Mouse (Mus musculus): Measurements from ENCODE around the gene Catip. TPM values are rescaled to one million over a fixed set of nuclear protein-coding genes. Genes with fewer than 3 reads are reported as not detected.
"Not testable (repeated sequence)": the region's sequence is repeated elsewhere in the genome, so short reads cannot be mapped to it uniquely, and the experiment has no call there.

The Catip gene
- polyA plus RNA-seq, 1 experiment from 2014 or later: 0.63 TPM

DNA sequence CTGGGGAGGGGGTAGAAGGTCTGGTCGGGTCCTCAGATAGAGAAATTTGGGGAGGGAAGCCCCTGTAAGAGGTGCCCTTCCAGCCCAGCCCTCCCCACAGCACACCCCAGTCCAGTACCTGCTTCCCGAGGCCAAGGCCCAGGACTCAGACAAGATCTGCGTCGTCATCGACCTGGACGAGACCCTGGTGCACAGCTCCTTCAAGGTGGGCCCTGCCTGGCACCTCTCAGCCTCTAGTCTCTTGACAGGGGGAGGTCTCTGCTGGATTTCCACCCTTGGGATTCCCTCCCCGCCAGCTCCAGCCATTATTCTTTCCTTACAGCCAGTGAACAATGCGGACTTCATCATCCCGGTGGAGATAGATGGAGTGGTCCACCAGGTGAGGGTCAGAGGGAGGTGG lies 31.8 kb downstream of the Catip start:
- Histone ChIP-seq H3K4me1 (ENCODE audit: insufficient read depth) (peaks cover 12% of the 10 kb centered on the region), H3K4me2 (peak overlapping the region; percentile 98), H3K9ac (no peak overlapping the region)

GRCm38 (mm10) chr1:74394311-74394710 lies 32.4 kb downstream of the Catip start:
- DNase-seq: no peak
- TF ChIP-seq CTCF (IDR thresholded peaks at IDR 0.05; ENCODE audit: low read depth): no peak
- no peaks in the 10 kb centered on the region for H3K9me3 ChIP-seq (ENCODE audit: low read depth, low read length)
- no peaks in the 10 kb centered on the region for H3K27me3 ChIP-seq (ENCODE audit: insufficient read depth, low read length)
- 83% methylated on average over 9 of the region's 9 CpGs for WGBS
- H3K4me3 ChIP-seq (ENCODE audit: low read depth, low read length): no peak overlapping the region
- no peak for ATAC-seq (ENCODE audit: insufficient read depth)
- peaks cover 25% of the 10 kb centered on the region for H3K36me3 ChIP-seq (ENCODE audit: insufficient read depth)
- peaks cover 12% of the 10 kb centered on the region for H3K4me1 ChIP-seq (ENCODE audit: insufficient read depth)
- H3K27ac ChIP-seq (ENCODE audit: low read depth): no peak overlapping the region
- no peak overlapping the region for H3K9ac ChIP-seq
- H3K4me2 ChIP-seq: no peak overlapping the region

More for the DNA sequence above, 31.8 kb downstream of the Catip start:
- no peak overlapping the region for H3K27ac ChIP-seq (ENCODE audit: low read depth)
- H3K27me3 ChIP-seq (ENCODE audit: insufficient read depth, low read length): no peaks in the 10 kb centered on the region
- ATAC-seq (ENCODE audit: insufficient read depth) (no peak), DNase-seq (no peak)
- peak overlapping the region; percentile 88; the same call in 1 of the 2 replicates for H3K4me3 ChIP-seq (ENCODE audit: low read depth, low read length)
- peaks cover 25% of the 10 kb centered on the region for H3K36me3 ChIP-seq (ENCODE audit: insufficient read depth)
- 86% methylated on average over 9 of the region's 9 CpGs for WGBS
- no peak for TF ChIP-seq CTCF (IDR thresholded peaks at IDR 0.05; ENCODE audit: low read depth)
- no peaks in the 10 kb centered on the region for H3K9me3 ChIP-seq (ENCODE audit: low read depth, low read length)

DNA sequence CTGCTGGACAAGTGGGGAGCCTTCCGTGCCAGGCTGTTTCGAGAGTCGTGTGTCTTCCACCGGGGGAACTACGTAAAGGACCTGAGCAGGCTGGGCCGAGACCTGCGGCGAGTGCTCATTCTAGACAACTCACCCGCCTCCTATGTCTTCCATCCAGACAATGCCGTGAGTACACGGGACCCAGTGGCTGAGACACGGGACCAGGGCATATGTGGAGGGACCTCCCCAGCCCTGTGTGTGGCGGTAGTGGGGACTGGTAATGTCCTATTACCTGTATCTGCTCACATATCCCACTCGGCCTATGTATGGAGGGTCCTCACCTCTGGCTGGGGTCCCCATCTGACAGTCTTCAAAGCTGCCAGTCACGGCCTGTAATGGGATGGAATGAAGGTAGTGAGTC lies 33.0 kb downstream of the Catip start:
- no peak overlapping the region for H3K27ac ChIP-seq (ENCODE audit: low read depth)
- DNase-seq (no peak), ATAC-seq (ENCODE audit: insufficient read depth) (no peak)
- 91% methylated on average over 15 of the region's 15 CpGs for WGBS
- H3K4me1 ChIP-seq (ENCODE audit: insufficient read depth): peaks cover 10% of the 10 kb centered on the region
- no peaks in the 10 kb centered on the region for H3K27me3 ChIP-seq (ENCODE audit: insufficient read depth, low read length)
- no peak for TF ChIP-seq CTCF (IDR thresholded peaks at IDR 0.05; ENCODE audit: low read depth)
- no peak overlapping the region for H3K4me3 ChIP-seq (ENCODE audit: low read depth, low read length)
- peaks cover 25% of the 10 kb centered on the region for H3K36me3 ChIP-seq (ENCODE audit: insufficient read depth)
- no peaks in the 10 kb centered on the region for H3K9me3 ChIP-seq (ENCODE audit: low read depth, low read length)
- no peak overlapping the region for H3K4me2 ChIP-seq
- H3K9ac ChIP-seq: no peak overlapping the region

DNA sequence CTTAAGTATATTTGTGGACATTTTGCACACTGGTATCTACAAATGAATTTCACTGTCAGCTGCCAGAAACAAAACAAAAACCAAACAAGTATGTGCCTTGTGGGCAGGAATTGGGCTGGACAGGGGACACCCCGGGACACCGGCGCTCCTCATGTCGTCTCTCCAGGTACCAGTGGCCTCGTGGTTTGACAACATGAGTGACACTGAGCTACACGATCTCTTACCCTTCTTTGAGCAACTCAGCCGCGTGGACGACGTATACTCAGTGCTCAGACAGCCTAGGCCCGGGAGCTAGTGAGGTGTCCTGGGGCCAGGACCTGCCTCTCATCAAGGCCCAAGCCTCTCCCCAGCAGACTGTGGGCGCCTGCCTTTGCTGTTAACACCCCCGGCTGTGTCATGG lies 33.4 kb downstream of the Catip start:
- Histone ChIP-seq H3K4me3 (ENCODE audit: low read depth, low read length) (no peak overlapping the region), H3K4me1 (ENCODE audit: insufficient read depth) (peaks cover 6% of the 10 kb centered on the region), H3K36me3 (ENCODE audit: insufficient read depth) (peaks cover 25% of the 10 kb centered on the region), H3K27me3 (ENCODE audit: insufficient read depth, low read length) (no peaks in the 10 kb centered on the region), H3K9me3 (ENCODE audit: low read depth, low read length) (no peaks in the 10 kb centered on the region), H3K4me2 (no peak overlapping the region), H3K27ac (ENCODE audit: low read depth) (no peak overlapping the region), H3K9ac (no peak overlapping the region)
- no peak for DNase-seq
- no peak for TF ChIP-seq CTCF (IDR thresholded peaks at IDR 0.05; ENCODE audit: low read depth)
- no peak for ATAC-seq (ENCODE audit: insufficient read depth)
- 82% methylated on average over 13 of the region's 13 CpGs for WGBS

DNA sequence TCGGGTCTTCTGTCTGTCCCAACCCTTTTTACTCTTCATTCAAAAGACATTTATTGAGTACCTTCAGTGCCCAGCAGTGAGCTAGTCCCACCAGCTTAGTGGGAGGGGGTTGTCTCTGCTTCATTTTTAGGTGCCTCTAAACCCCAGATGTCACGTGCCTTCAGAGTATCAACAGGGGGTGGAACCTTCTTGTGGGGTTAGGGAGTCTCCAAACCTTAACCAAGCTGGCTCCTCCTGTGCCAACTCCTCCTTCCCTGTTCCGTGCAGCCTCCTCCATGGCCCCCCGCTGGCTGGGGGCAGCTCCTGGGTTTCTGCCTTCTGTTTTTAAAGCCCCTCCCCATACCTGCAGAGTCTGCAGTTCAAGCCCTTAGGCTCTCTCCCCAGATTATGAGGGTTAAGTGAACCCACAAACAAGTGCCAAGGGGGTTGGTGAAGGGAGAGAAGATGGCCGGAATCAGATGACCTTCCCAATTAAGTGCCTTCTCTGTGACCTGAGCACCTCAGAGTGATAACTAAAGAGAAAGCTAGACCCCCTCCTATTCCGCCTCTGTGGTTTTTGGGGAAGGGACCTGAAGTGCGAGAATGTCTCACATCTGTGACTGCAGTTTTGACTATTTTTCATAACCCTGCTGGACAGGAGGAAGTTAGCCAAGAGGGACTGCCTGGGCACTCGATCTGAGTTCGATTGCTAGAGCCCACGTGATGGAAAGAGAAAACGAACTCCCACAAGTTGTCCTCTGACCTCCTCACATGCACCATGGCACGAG lies 34.7 kb downstream of the Catip start:
- H3K36me3 ChIP-seq (ENCODE audit: insufficient read depth): peaks cover 25% of the 10 kb centered on the region
- not testable (repeated sequence) for H3K9me3 ChIP-seq (ENCODE audit: low read depth, low read length); DNase-seq; H3K4me1 ChIP-seq (ENCODE audit: insufficient read depth); H3K27me3 ChIP-seq (ENCODE audit: insufficient read depth, low read length); ATAC-seq (ENCODE audit: insufficient read depth)
- peak overlapping the region; percentile 90 for H3K27ac ChIP-seq (ENCODE audit: low read depth)
- 4% methylated on average over 11 of the region's 12 CpGs for WGBS
- peak overlapping the region; percentile 26 for H3K9ac ChIP-seq
- H3K4me3 ChIP-seq (ENCODE audit: low read depth, low read length): peak overlapping the region; percentile 41
- peak overlapping the region; percentile 88 for H3K4me2 ChIP-seq

GRCm38 (mm10) chr1:74397268-74397918 lies 35.5 kb downstream of the Catip start:
- peak overlapping the region; percentile 41 for H3K4me3 ChIP-seq (ENCODE audit: low read depth, low read length)
- peak overlapping the region; percentile 88 for H3K4me2 ChIP-seq
- no peaks in the 10 kb centered on the region; the same call in none of the 2 replicates for H3K4me1 ChIP-seq (ENCODE audit: insufficient read depth)
- TF ChIP-seq CTCF (IDR thresholded peaks at IDR 0.05; ENCODE audit: low read depth): peak; percentile 93
- peak overlapping the region; percentile 59 for H3K9ac ChIP-seq
- no peaks in the 10 kb centered on the region for H3K27me3 ChIP-seq (ENCODE audit: insufficient read depth, low read length)
- peaks cover 25% of the 10 kb centered on the region for H3K36me3 ChIP-seq (ENCODE audit: insufficient read depth)
- ATAC-seq (ENCODE audit: insufficient read depth): peak; percentile 93
- H3K27ac ChIP-seq (ENCODE audit: low read depth): peak overlapping the region; percentile 90
- WGBS: 0% methylated on average over 41 of the region's 41 CpGs
- peak; percentile 100 for DNase-seq
- H3K9me3 ChIP-seq (ENCODE audit: low read depth, low read length): no peaks in the 10 kb centered on the region

GRCm38 (mm10) chr1:74397919-74398451 lies 36.1 kb downstream of the Catip start:
- peak overlapping the region; percentile 41 for H3K4me3 ChIP-seq (ENCODE audit: low read depth, low read length)
- TF ChIP-seq CTCF (IDR thresholded peaks at IDR 0.05; ENCODE audit: low read depth): peak; percentile 77
- peak overlapping the region; percentile 88 for H3K4me2 ChIP-seq
- no peaks in the 10 kb centered on the region; the same call in 1 of the 2 replicates for H3K4me1 ChIP-seq (ENCODE audit: insufficient read depth)
- no peaks in the 10 kb centered on the region for H3K27me3 ChIP-seq (ENCODE audit: insufficient read depth, low read length)
- peak overlapping the region; percentile 90 for H3K27ac ChIP-seq (ENCODE audit: low read depth)
- WGBS: 2% methylated on average over 11 of the region's 11 CpGs
- no peaks in the 10 kb centered on the region for H3K9me3 ChIP-seq (ENCODE audit: low read depth, low read length)
- H3K36me3 ChIP-seq (ENCODE audit: insufficient read depth): peaks cover 25% of the 10 kb centered on the region
- ATAC-seq (ENCODE audit: insufficient read depth) (peak; percentile 41), DNase-seq (peak; percentile 84)
- H3K9ac ChIP-seq: peak overlapping the region; percentile 59
